Mouse (Mus musculus) intestine, embryonic 15.5 days (tissue): ENCODE data around the gene Lnpk. TPM values are rescaled to one million over a fixed set of nuclear protein-coding genes. Genes with fewer than 3 reads are reported as not detected.

Experiments used
- ATAC-seq: fragments of 200-750 bp; cut with Nextera tagmentation; 2 replicates; pipeline ENCODE4 v1.8.0; 2017; ENCODE audit warnings: moderate TSS enrichment, moderate library complexity
- H3K27ac ChIP-seq: fragments of 300-500 bp; sonication (generic); 2 replicates; pipeline ENCODE4 v1.5.1; 2015; ENCODE audit warnings: mild to moderate bottlenecking, inconsistent platforms
- H3K27me3 ChIP-seq: fragments of 300-500 bp; sonication (generic); replicated peaks from 2 replicates; pipeline ENCODE4 v1.6.1; 2015; ENCODE audit warnings: inconsistent platforms
- H3K36me3 ChIP-seq: fragments of 300-500 bp; sonication (generic); 2 replicates; pipeline ENCODE4 v1.6.1; 2015; ENCODE audit warnings: inconsistent platforms
- H3K4me1 ChIP-seq: fragments of 300-500 bp; sonication (generic); replicated peaks from 2 replicates; pipeline ENCODE4 v1.6.1; 2015; ENCODE audit warnings: inconsistent platforms
- H3K4me2 ChIP-seq: fragments of 300-500 bp; sonication (generic); replicated peaks from 2 replicates; pipeline ENCODE4 v1.6.1; 2015; ENCODE audit warnings: mild to moderate bottlenecking, inconsistent platforms
- H3K4me3 ChIP-seq: fragments of 300-500 bp; sonication (generic); replicated peaks from 2 replicates; pipeline ENCODE4 v1.5.1; 2015; ENCODE audit warnings: inconsistent platforms
- H3K9ac ChIP-seq: fragments of 300-500 bp; sonication (generic); 2 replicates; pipeline ENCODE4 v1.6.1; 2015; ENCODE audit warnings: inconsistent platforms
- H3K9me3 ChIP-seq: fragments of 300-500 bp; sonication (generic); 2 replicates; pipeline ENCODE4 v1.6.1; 2016; ENCODE audit warnings: inconsistent platforms
- WGBS: fragments of 180-500 bp; shearing (Covaris S2); methylation state at CpG from one replicate; pipeline ENCODE4 v1.1.7; 2015; 5-methylcytosine and 5-hydroxymethylcytosine counted together
- polyA plus RNA-seq: library from polyadenylated mRNA; unstranded; fragments of >200 nt; fragmentation: Nextera tagmentation; extraction: Ambion mirVana; gene quantifications from 2 replicates; pipeline ENCODE4 v1.2.1, GENCODE M21; 2015

Gene Lnpk
- polyA plus RNA-seq, 1 experiment from 2014 or later = 25.7 TPM

- no peaks in the 10 kb centered on the region for H3K27me3 ChIP-seq
- no peaks in the 10 kb centered on the region for H3K9me3 ChIP-seq
- H3K36me3 ChIP-seq = no peaks in the 10 kb centered on the region
- H3K9ac ChIP-seq = no peak overlapping the region
- no peak overlapping the region for H3K4me3 ChIP-seq
- ATAC-seq = no peak
- H3K4me1 ChIP-seq = no peaks in the 10 kb centered on the region
- no peak overlapping the region for H3K4me2 ChIP-seq
- no peak overlapping the region for H3K27ac ChIP-seq
- 83% methylated on average over 10 of the region's 10 CpGs for WGBS
Measured at GRCm38 (mm10) chr2:74482086-74482485, 97.1 kb downstream of the Lnpk start.

Other genes with a start within 250 kb of the Lnpk start
- 0.04 TPM in 1 of 2 replicates, not detected in the other for gene Evx2, start 80.1 kb upstream of the Lnpk start, polyA plus RNA-seq
- 0.67 and 0.77 TPM in 2 replicates for gene Hoxd13, start 88.9 kb upstream of the Lnpk start, polyA plus RNA-seq
- gene Hoxd12, start 95.6 kb upstream of the Lnpk start, polyA plus RNA-seq = 0.45 and 1.1 TPM in 2 replicates
- gene Hoxd11, start 100.1 kb upstream of the Lnpk start, polyA plus RNA-seq = 1.2 and 2.3 TPM in 2 replicates
- gene Hoxd10, start 112.5 kb upstream of the Lnpk start, polyA plus RNA-seq = 4.8 and 7.9 TPM in 2 replicates
- 4.4 and 5.9 TPM in 2 replicates for gene Hoxd9, start 118.3 kb upstream of the Lnpk start, polyA plus RNA-seq
- gene Hoxd8, start 125.2 kb upstream of the Lnpk start, polyA plus RNA-seq = 4.2 and 5.1 TPM in 2 replicates
- gene Hoxd3, start 132.5 kb upstream of the Lnpk start, polyA plus RNA-seq = 18.8 and 19.2 TPM in 2 replicates
- 1.2 and 1.6 TPM in 2 replicates for gene Hoxd4, start 132.5 kb upstream of the Lnpk start, polyA plus RNA-seq
- gene Gm28230, start 147.3 kb upstream of the Lnpk start, polyA plus RNA-seq = 0.55 and 0.73 TPM in 2 replicates
- gene Hoxd1, start 183.5 kb upstream of the Lnpk start, polyA plus RNA-seq = 0.09 and 0.10 TPM in 2 replicates
- gene Mtx2, start 246.4 kb upstream of the Lnpk start, polyA plus RNA-seq = 112 and 126 TPM in 2 replicates